Mouse (Mus musculus) activated CD4-positive, CD25-positive, alpha-beta regulatory T cell (primary cell): ENCODE measurements around the gene Slc25a5. TPM values are rescaled to one million over a fixed set of nuclear protein-coding genes. Genes with fewer than 3 reads are reported as not detected.

Source experiments
- polyA plus RNA-seq, 2 experiments: library from polyadenylated mRNA; unstranded; fragments of 100-300 nt; shearing (Covaris generic); gene quantifications; one replicate each; pipeline ENCODE4 v1.2.1; 2017

Slc25a5 gene
- polyA plus RNA-seq: 100 to 1,000 TPM; 746 to 940 TPM

DNA sequence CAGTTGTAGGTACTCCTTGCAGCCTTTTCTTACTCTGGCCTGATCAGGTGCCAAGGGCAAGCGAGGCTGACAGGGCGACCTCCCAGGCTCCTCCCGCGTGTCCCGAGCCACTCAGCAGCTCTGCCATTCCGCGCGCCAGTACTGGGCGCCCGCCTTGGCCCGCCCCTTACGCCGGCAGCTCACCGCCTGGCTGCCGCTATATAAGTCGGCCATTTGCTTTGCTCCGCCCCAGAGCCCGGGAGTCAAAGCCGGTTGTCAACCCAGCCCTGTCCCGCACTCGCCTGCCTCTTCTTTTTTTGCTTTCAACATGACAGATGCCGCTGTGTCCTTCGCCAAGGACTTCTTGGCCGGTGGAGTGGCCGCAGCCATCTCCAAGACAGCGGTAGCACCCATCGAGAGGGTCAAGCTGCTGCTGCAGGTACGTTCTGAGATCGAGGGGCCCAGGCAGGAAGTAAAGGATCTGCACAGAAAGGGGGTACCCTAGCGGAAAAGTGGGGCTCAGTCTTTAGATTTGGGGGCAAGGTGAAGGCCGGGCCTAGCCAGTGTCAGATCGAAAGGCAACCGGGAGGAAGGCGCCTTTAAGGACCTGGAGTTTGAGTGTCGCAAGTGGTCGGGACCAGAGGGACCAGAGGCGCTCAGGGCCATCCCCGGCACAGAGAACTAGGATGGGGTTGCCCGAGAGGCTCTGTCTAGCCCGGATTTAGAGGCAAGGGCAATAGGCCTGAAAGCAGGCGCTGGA, at the start of gene Slc25a5:
TSS of gene Slc25a5 (plus strand) at position 228 of the 739 bp plus-strand sequence.

Other genes with a start within 250 kb of the Slc25a5 start
- gene Pgrmc1, start 197.4 kb upstream of the Slc25a5 start, polyA plus RNA-seq: 10 to 100 TPM; 71.8 to 76.4 TPM
- gene Akap17b, start 150.3 kb upstream of the Slc25a5 start, polyA plus RNA-seq: 1 to 10 TPM in 1 of 2 experiments, under 1 TPM in 1; 0.67 to 1.9 TPM
- gene Slc25a43, start 52.0 kb upstream of the Slc25a5 start, polyA plus RNA-seq: under 1 TPM; 0.37 to 0.93 TPM
- 100 to 1,000 TPM; 128 to 143 TPM for gene Ube2a, start 78.2 kb downstream of the Slc25a5 start, polyA plus RNA-seq
- 10 to 100 TPM; 29.5 to 31.0 TPM for gene C330007P06Rik, start 78.5 kb downstream of the Slc25a5 start, polyA plus RNA-seq
- 1 to 10 TPM in 1 of 2 experiments, under 1 TPM in 1; 0.48 to 2.1 TPM for gene Nkrf, start 107.2 kb downstream of the Slc25a5 start, polyA plus RNA-seq
- 100 to 1,000 TPM; 108 to 117 TPM for gene Sept6, start 196.1 kb downstream of the Slc25a5 start, polyA plus RNA-seq